Mouse (Mus musculus) liver, embryonic 15.5 days (tissue): ENCODE data around the gene Stk38l. TPM values are rescaled to one million over a fixed set of nuclear protein-coding genes. Genes with fewer than 3 reads are reported as not detected.
"Not testable (repeated sequence)": the region's sequence is repeated elsewhere in the genome, so short reads cannot be mapped to it uniquely, and the experiment has no call there.

Experiments used
- ATAC-seq: fragments of 200-750 bp; cut with Nextera tagmentation; 2 replicates; pipeline ENCODE4 v1.8.0; 2017; ENCODE audit warnings: moderate number of reproducible peaks, mild to moderate bottlenecking, moderate library complexity; ENCODE audit not compliant: insufficient read depth
- H3K27ac ChIP-seq: fragments of 300-500 bp; sonication (generic); replicated peaks from 2 replicates; pipeline ENCODE4 v1.5.1; 2015; ENCODE audit warnings: mild to moderate bottlenecking, inconsistent platforms
- H3K27me3 ChIP-seq: fragments of 300-500 bp; sonication (generic); 2 replicates; pipeline ENCODE4 v1.6.1; 2015; ENCODE audit warnings: mild to moderate bottlenecking, inconsistent platforms
- H3K36me3 ChIP-seq: fragments of 300-500 bp; sonication (generic); replicated peaks from 2 replicates; pipeline ENCODE4 v1.6.1; 2015; ENCODE audit warnings: moderate library complexity, mild to moderate bottlenecking, inconsistent platforms
- H3K4me1 ChIP-seq: fragments of 300-500 bp; sonication (generic); replicated peaks from 2 replicates; pipeline ENCODE4 v1.6.1; 2015; ENCODE audit warnings: inconsistent platforms
- H3K4me2 ChIP-seq: fragments of 300-500 bp; sonication (generic); 2 replicates; pipeline ENCODE4 v1.6.1; 2015; ENCODE audit warnings: moderate library complexity, mild to moderate bottlenecking, inconsistent platforms
- H3K4me3 ChIP-seq: fragments of 300-500 bp; sonication (generic); replicated peaks from 2 replicates; pipeline ENCODE4 v1.5.1; 2015; ENCODE audit warnings: mild to moderate bottlenecking, inconsistent platforms
- H3K9ac ChIP-seq: fragments of 300-500 bp; sonication (generic); 2 replicates; pipeline ENCODE4 v1.6.1; 2015; ENCODE audit warnings: moderate library complexity, mild to moderate bottlenecking, inconsistent platforms
- H3K9me3 ChIP-seq: fragments of 300-500 bp; sonication (generic); replicated peaks from 2 replicates; pipeline ENCODE4 v1.6.1; 2016; ENCODE audit warnings: inconsistent platforms
- WGBS: fragments of 180-500 bp; shearing (Covaris S2); methylation state at CpG from one replicate; pipeline ENCODE4 v1.1.7; 2015; ENCODE audit warnings: mixed read lengths; ENCODE audit not compliant: insufficient replicate concordance; 5-methylcytosine and 5-hydroxymethylcytosine counted together
- polyA plus RNA-seq: library from polyadenylated mRNA; unstranded; fragments of >200 nt; fragmentation: Nextera tagmentation; extraction: Ambion mirVana; gene quantifications from 2 replicates; pipeline ENCODE4 v1.2.1, GENCODE M21; 2015

Stk38l gene
- polyA plus RNA-seq, 1 experiment from 2014 or later = 3.8 TPM

- no peak overlapping the region for H3K27ac ChIP-seq
- H3K4me2 ChIP-seq = no peak overlapping the region
- no peaks in the 10 kb centered on the region for H3K36me3 ChIP-seq
- no peak overlapping the region for H3K9ac ChIP-seq
- peaks cover 11% of the 10 kb centered on the region for H3K4me1 ChIP-seq
- 70% methylated on average over 1 of the region's 1 CpGs for WGBS
- ATAC-seq = no peak
- H3K9me3 ChIP-seq = no peaks in the 10 kb centered on the region
- no peaks in the 10 kb centered on the region for H3K27me3 ChIP-seq
- no peak overlapping the region for H3K4me3 ChIP-seq
Observed at GRCm38 (mm10) chr6:146738889-146739288, 14.1 kb downstream of the Stk38l start.

- H3K4me1 ChIP-seq = peaks cover 11% of the 10 kb centered on the region
- H3K36me3 ChIP-seq = no peaks in the 10 kb centered on the region
- H3K4me3 ChIP-seq = no peak overlapping the region
- no peaks in the 10 kb centered on the region for H3K9me3 ChIP-seq
- ATAC-seq = no peak
- no peaks in the 10 kb centered on the region for H3K27me3 ChIP-seq
- H3K27ac ChIP-seq = no peak overlapping the region
- H3K4me2 ChIP-seq = no peak overlapping the region
- no peak overlapping the region for H3K9ac ChIP-seq
Observed at GRCm38 (mm10) chr6:146740724-146741123, 15.9 kb downstream of the Stk38l start.

GRCm38 (mm10) chr6:146741986-146742635 lies 17.3 kb downstream of the Stk38l start:
- Histone ChIP-seq H3K4me2 (no peak overlapping the region), H3K27ac (no peak overlapping the region), H3K27me3 (no peaks in the 10 kb centered on the region), H3K9ac (no peak overlapping the region), H3K4me3 (no peak overlapping the region), H3K4me1 (peaks cover 11% of the 10 kb centered on the region), H3K36me3 (no peaks in the 10 kb centered on the region), H3K9me3 (no peaks in the 10 kb centered on the region)
- ATAC-seq = no peak
- 69% methylated on average over 5 of the region's 5 CpGs for WGBS

GRCm38 (mm10) chr6:146744266-146744665 lies 19.5 kb downstream of the Stk38l start:
- H3K27me3 ChIP-seq, H3K4me1 ChIP-seq, H3K9ac ChIP-seq, H3K27ac ChIP-seq, H3K36me3 ChIP-seq, H3K4me3 ChIP-seq, H3K9me3 ChIP-seq, H3K4me2 ChIP-seq, ATAC-seq: not testable (repeated sequence)
- 73% methylated on average over 7 of the region's 7 CpGs for WGBS

GRCm38 (mm10) chr6:146745180-146745579 lies 20.4 kb downstream of the Stk38l start:
- peaks cover 9% of the 10 kb centered on the region for H3K4me1 ChIP-seq
- H3K36me3 ChIP-seq = no peaks in the 10 kb centered on the region
- WGBS = 73% methylated on average over 1 of the region's 1 CpGs
- ATAC-seq = no peak
- no peak overlapping the region for H3K4me2 ChIP-seq
- no peaks in the 10 kb centered on the region for H3K27me3 ChIP-seq
- H3K4me3 ChIP-seq = no peak overlapping the region
- H3K9me3 ChIP-seq = no peaks in the 10 kb centered on the region
- H3K9ac ChIP-seq = no peak overlapping the region
- H3K27ac ChIP-seq = no peak overlapping the region

GRCm38 (mm10) chr6:146746577-146746976 lies 21.8 kb downstream of the Stk38l start:
- Histone ChIP-seq H3K27me3 (no peaks in the 10 kb centered on the region), H3K9ac (no peak overlapping the region), H3K4me3 (no peak overlapping the region), H3K4me2 (no peak overlapping the region), H3K27ac (no peak overlapping the region), H3K4me1 (no peaks in the 10 kb centered on the region), H3K36me3 (no peaks in the 10 kb centered on the region), H3K9me3 (no peaks in the 10 kb centered on the region)
- WGBS = 50% methylated on average over 5 of the region's 5 CpGs
- no peak for ATAC-seq

GRCm38 (mm10) chr6:146747057-146747456 lies 22.3 kb downstream of the Stk38l start:
- Histone ChIP-seq H3K4me3 (no peak overlapping the region), H3K4me1 (0 out of 2 replicates have a peak, but pooled peaks cover 2% of the 10 kb centered on the region), H3K27ac (no peak overlapping the region)

GRCm38 (mm10) chr6:146748271-146748670 lies 23.5 kb downstream of the Stk38l start:
- Histone ChIP-seq H3K36me3 (no peaks in the 10 kb centered on the region), H3K27me3 (no peaks in the 10 kb centered on the region), H3K4me3 (no peak overlapping the region), H3K4me1 (0 out of 2 replicates have a peak, but pooled peaks cover 2% of the 10 kb centered on the region), H3K4me2 (no peak overlapping the region), H3K9me3 (no peaks in the 10 kb centered on the region), H3K9ac (no peak overlapping the region), H3K27ac (no peak overlapping the region)
- 49% methylated on average over 1 of the region's 1 CpGs for WGBS
- ATAC-seq = no peak

More at GRCm38 (mm10) chr6:146747057-146747456, 22.3 kb downstream of the Stk38l start:
- H3K9ac ChIP-seq = no peak overlapping the region
- H3K9me3 ChIP-seq = no peaks in the 10 kb centered on the region
- H3K27me3 ChIP-seq = no peaks in the 10 kb centered on the region
- no peak for ATAC-seq
- H3K4me2 ChIP-seq = no peak overlapping the region
- no peaks in the 10 kb centered on the region for H3K36me3 ChIP-seq

- WGBS = 45% methylated on average over 1 of the region's 1 CpGs
- Histone ChIP-seq H3K36me3 (no peaks in the 10 kb centered on the region), H3K27ac (no peak overlapping the region), H3K4me1 (peaks cover 2% of the 10 kb centered on the region; the same call in 1 of the 2 replicates), H3K9me3 (no peaks in the 10 kb centered on the region), H3K4me2 (no peak overlapping the region), H3K9ac (no peak overlapping the region), H3K4me3 (no peak overlapping the region), H3K27me3 (no peaks in the 10 kb centered on the region)
- ATAC-seq = peak; percentile 28; the same call in 1 of the 2 replicates
Observed at GRCm38 (mm10) chr6:146751671-146752070, 26.9 kb downstream of the Stk38l start.

GRCm38 (mm10) chr6:146752178-146752577 lies 27.4 kb downstream of the Stk38l start:
- Histone ChIP-seq H3K9ac (no peak overlapping the region), H3K4me3 (no peak overlapping the region), H3K27me3 (no peaks in the 10 kb centered on the region), H3K27ac (no peak overlapping the region), H3K4me2 (no peak overlapping the region), H3K4me1 (peaks cover 2% of the 10 kb centered on the region; the same call in 1 of the 2 replicates), H3K36me3 (no peaks in the 10 kb centered on the region), H3K9me3 (no peaks in the 10 kb centered on the region)
- WGBS = 62% methylated on average over 2 of the region's 2 CpGs
- no peak for ATAC-seq

GRCm38 (mm10) chr6:146752612-146753011 lies 27.8 kb downstream of the Stk38l start:
- no peak for ATAC-seq
- peaks cover 2% of the 10 kb centered on the region; the same call in 1 of the 2 replicates for H3K4me1 ChIP-seq
- H3K4me2 ChIP-seq = no peak overlapping the region
- H3K4me3 ChIP-seq = no peak overlapping the region
- 76% methylated on average over 1 of the region's 1 CpGs for WGBS
- H3K9me3 ChIP-seq = no peaks in the 10 kb centered on the region
- no peak overlapping the region for H3K9ac ChIP-seq
- H3K27me3 ChIP-seq = no peaks in the 10 kb centered on the region
- no peak overlapping the region for H3K27ac ChIP-seq
- H3K36me3 ChIP-seq = no peaks in the 10 kb centered on the region
